Mouse (Mus musculus): ENCODE measurements around the gene Mpzl1.

Gene Mpzl1

DNA sequence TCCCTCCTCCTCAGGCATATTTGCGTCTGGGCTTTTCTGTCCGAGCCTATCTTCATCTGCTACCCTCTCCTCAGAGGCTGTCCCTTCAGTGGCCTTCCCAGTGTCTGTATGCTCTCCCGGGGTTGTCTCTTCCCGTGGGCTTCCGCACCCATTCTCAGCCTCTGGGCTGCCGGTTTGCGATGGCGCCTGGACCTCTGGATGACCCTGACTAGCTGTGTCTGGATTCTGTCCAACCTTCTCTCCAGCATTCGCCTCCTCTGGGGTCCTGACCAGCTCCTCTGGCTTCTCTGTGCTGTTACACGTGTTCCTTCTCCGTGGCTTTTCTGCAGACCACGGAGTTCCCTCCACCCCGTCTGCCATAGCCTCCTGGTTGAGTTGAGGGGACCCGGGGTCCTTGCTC, 21.1 kb upstream of the Mpzl1 start:
- no peak for DNase-seq (ENCODE audit: low spot score)

DNA sequence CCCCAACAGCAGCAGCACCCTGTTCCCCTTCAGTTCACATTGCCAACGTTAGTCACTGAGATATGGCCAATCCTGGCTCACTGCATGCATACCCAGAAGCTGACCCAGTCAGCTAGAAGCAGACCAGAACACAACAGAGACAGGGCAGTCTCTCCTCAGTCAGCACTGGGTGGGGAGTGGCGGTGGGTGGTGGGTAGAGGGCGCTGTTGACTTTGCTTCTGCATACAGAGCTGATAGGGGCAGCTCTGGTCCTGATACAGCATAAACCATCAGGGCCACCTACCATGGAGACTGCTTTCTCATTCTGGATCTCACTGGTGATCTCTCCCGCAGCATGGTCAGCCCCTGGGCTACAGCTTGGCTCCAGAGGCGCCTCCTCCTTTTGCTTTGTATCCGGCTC, 20.7 kb upstream of the Mpzl1 start:
- no peak for DNase-seq (ENCODE audit: low spot score)

DNA sequence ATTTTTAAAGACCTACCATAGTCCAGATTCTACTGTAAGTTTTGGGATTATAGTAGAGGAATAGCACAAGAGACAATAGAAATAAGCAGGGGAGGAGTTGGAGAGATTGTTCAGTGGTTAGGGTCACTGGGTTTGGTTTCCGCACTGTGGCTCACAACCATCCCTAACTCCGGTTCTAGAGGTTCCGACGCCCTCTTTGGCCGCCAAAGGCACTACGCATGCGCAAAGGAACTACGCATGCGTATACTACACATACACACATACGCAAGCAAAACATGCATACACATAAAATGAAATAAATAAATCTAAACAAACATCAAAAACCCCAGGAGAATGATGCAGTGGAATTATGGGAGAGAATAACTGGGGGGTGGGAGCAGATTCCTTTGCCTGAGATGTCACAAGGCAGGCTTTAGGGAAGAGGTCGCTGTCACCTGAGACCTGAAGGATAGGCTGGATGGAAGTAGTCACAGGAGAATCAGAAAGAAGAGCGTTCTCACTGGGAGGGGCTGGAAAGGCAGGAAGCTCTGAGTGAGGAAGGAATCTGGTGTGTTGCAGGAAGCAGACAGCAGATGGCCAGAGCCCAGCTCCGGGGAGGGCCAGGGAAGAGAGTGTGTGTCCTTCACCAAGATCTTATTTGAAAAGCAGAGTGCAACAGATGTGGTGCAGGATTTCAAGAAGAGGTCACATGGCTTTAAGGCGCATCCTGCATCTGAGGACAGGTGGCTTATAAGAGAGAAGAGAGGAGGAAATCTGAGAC, 19.0 kb upstream of the Mpzl1 start:
- DNase-seq (ENCODE audit: low spot score), result no peak

DNA sequence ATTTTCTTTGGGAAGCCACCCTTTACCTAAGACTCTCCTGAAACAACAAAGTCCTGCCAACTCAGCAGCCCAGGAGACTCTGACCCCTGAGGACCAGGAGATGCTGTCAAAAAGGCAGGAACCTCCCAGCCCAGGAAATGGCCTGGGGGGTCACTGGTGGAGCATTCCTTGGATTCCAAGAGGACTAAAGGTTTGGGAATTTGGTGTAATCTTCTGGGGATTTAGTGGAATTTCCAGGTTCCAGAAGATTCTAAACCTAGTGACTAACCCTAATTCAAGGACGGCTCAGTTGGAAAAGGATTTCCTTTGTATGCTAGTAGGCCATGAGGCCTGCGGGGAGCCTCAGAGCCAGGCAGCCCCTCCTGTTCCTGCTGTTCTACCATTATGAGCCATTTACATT, 18.2 kb upstream of the Mpzl1 start:
- DNase-seq (ENCODE audit: low spot score), result no peak

DNA sequence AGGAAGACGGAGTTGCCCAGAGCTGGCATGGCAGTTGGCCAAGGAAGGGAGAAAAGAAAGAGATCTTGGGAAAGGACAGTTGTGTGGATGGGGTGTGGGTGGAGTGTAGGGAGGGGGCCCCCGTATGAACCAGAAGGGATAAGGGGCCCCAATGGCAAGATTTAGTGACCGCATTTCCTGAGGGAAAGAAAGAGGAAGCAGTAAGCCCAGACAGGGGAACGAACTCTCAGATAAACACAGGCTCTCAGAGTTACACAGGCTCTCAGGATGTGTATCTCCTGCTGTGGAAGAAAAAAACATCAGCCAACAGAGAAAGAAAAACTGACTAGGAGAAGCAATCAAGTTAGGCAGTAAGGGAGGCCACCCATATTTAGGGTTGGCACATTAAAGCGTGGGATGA, 16.8 kb upstream of the Mpzl1 start:
- DNase-seq (ENCODE audit: low spot score), result no peak

DNA sequence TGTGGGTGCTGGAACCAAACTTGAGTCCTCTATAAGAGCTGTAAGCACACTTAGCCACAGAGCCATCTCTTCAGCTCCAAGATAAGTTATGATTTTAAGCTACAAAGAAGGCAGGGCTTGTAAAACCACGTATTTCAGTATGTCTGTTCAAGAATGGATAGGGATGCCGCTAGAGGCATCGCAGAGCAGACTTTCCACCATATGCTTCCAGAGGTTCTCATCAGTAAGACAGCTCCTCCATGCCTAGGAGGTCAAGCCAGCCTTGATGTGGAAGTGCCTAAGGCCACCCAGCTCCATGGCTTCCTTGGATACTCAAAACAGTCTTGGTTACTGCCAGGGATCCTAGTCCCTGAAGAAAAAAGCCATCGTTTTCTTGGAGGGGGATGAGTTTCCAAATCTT, 10.8 kb upstream of the Mpzl1 start:
- DNase-seq (ENCODE audit: low spot score), result no peak

DNA sequence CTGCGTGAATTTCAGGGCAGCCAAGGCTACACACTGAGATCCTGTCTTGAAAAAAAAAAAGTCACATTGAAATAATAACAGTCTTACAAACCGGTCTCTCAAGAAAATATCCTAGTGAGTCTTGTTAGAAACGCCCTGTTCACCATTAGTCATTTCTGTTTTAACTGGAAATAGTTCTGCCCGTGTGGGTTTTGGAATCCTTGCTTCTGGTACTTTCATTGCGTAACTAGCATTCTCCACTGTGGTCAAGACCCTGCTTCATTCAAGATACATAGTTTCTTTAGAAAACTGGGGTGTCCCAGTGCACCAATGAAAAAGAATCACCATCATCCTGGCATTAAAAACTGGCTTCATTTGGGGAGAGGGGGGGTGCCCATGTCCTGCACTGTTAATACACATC, 9.4 kb upstream of the Mpzl1 start:
- no peak for DNase-seq (ENCODE audit: low spot score)

DNA sequence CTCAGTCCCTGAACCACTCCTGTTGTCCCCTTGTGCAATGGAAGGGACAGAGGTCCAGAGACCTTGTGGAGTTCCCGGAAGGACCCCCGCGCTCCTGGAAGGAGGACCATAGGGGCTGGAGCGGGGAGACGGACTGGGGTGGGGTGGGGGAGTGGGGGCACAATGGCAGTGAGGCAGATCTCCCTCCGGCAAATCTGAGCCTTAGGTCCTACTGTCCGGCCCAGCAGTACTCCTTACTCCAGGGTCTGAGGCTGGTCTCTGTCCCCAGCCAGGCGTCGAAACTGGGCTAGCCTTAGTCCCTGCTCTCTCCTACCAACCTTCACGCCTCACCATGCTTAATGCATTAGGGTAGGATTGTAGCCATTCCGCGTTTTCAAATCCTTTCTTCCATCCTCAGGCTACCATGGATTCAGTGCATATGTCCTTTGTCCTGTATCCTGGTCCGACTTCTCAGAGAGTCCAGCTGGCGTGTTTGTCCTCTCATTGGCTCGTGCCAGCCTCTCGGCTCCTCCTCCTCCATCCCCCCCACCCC, 8.5 kb upstream of the Mpzl1 start:
- DNase-seq (ENCODE audit: low spot score), result peak; percentile 33

DNA sequence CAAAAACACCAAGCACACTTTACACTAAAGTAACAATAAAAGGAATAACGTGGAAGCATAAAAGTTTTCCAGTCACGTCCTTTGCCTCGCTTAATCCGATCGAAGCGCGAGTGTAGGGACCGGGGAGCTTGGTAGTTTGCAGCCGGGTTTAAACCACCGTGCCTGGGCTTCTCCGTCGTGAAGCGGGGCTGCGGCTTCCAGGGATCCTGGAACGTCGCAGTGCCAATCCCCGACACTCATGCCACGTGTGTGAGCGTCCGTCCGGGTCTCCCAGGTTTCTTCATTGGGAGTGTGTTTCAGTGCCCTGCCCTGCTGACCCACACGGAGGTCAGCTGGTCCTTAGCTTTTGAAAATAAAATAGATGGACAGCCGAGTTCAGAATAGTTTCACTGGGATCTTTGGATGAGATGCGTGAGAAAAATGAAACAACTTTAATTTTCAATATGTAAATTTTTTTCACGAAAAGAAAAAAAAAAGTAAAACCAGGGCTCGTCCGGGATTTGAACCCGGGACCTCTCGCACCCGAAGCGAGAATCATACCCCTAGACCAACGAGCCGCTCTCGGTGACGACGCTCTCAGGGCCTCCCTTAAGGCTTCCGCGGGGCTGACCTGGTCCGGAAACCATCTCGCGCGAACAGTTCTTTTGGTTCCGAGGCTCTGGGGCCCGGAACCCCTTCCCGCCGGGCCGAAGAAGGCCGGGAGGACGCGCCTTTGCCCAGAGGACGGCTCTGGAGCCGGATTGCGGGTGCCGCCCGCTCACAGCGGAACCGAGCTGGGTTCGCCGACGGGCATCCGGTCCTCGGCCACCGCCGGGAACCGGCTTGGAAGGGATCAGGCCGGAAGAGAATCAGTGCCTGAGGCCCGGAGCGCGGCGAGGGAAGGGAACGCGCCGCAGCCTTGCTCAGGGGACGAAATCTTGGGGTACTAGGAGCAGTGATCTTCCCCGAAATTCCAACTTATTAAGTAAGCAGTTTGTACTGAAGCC, 7.7 kb upstream of the Mpzl1 start:
- DNase-seq (ENCODE audit: low spot score), result peak; percentile 90

DNA sequence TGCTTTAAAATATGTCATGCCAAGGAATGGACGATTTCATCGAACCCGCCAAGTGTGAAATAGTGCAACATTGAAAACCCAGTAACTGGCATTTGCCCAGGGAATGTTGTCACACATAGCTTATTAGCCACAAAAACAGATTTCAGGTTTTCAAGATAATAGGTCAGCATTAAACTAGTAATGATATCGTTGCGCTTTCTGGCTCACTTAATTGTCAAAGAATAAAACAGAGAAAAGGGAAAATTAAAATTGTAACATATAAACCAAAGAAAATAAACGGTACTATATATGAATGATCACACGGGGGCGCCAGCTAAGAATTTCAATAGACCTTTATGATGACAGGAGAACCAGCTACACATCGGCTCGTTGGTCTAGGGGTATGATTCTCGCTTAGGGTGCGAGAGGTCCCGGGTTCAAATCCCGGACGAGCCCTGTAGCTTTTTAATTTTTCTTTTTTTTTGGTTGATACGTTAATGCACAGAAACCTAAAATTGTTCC, 7.0 kb upstream of the Mpzl1 start:
- peak; percentile 69 for DNase-seq (ENCODE audit: low spot score)

DNA sequence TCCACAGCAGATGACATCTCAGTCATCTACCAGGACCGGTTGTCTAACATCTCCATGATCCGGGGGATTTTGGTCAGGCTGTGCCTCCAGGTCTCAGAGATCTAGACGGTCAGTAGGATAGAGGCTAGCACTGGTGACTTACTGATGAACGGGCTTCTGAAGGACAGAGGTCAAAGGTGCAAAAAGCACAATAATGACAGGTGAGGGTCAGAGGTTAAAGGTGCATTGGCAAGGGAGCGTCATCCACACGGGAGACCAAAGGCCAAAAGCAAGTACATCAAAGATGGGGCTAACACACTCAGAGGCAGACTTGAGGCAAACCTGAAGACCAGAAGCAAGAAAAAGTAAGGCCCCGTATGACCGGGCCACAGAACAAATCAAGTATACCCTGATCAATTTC, 2.0 kb upstream of the Mpzl1 start:
- DNase-seq (ENCODE audit: low spot score), result no peak

DNA sequence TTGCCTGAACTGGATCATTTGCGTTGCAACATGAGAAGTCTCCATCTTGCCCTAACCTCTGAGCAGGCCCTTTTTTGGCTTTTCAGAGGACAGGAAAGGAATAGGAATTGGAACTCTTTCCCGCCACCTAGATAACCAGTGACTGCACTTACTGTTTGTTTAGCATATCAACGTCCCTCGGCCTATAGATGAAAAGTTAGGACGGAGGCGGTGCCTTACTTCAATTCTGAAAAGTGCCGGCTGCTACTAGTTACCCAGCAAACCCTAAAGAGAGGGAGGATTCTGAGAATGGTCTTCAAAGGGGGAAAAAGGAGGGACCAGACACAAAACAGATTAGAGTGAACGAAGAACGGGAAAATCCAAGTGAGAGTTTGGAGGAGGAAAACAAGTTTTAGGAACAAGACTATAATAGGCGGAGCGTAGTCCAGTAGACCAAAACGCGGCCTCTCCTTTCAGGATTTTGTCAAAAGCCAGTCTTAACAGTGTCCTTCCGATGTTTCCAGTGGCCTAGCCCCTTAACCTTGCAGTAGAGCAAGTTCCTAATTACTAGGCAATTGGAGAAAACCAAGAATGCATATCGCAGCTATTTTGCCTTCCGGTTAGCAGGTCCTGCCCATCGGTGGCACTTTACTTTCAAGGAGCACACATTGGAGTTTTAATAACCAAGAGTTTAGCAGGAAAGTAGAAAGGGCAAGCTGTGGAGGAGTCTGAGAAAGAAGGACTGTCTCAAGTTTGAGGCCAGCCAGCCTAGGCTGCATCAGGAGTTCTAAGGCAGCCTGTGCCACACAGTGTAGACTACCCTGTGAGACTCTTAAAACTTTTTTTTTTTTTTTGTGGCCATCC, 938 bp upstream of the Mpzl1 start:
- DNase-seq (ENCODE audit: low spot score), result no peak

DNA sequence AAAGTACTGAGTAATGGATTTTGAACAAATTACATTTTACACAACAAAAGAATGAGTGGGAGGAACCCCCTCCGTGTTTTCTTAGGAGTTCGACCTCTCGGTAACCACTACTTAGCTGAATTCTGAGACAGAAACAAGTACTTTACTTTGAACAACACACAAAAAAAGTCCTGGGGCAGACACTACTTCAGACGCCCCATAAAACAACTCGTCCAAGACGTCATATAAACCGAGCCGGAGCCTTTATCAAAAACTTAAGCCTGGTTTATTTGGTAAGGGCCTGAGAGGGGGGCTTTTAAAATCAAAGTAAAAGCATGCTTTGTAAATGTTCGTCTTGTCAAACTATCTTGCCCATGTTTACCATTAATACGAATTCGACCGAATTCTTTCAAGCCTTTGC, 993 bp downstream of the Mpzl1 start:
- DNase-seq (ENCODE audit: low spot score), result no peak

DNA sequence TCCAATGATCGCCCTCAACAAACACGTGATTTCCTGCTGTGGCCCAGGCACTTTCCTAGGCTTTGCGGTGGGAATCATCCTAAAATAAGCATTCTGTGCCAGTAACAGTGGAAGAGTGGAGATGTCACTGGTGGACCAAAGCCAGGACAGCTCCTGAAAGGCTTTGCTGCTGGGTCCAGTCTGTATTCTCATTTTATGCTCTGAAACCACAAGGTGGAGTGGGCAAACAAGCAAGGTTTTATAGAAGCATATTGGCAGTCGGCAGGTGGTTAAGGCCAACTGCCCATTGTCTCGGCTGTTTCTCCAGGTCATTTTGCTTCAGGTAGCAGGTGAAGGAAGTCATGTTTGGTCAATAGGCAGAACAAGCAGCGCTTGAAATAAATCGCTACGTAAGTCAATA, 3.2 kb downstream of the Mpzl1 start:
- DNase-seq (ENCODE audit: low spot score), result no peak

DNA sequence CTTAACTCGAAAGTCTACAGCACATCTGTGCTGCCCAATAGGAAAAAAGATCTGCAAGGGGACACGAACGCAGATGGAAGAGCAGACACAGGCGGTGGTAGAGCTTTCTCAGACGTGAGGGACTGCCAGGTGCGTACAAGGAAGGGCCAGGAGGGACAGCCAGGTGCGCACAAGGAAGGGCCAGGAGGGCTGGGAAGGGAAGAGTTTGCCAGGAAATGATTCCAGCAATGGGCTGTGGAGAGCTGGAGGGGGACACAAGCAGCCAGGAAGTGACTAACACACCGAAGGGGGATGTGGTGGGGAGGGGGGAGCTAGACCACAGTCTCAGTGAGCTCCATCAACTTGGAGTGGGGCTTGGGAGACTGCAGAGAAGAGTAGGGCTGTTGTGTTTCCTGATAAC, 4.4 kb downstream of the Mpzl1 start:
- no peak for DNase-seq (ENCODE audit: low spot score)

DNA sequence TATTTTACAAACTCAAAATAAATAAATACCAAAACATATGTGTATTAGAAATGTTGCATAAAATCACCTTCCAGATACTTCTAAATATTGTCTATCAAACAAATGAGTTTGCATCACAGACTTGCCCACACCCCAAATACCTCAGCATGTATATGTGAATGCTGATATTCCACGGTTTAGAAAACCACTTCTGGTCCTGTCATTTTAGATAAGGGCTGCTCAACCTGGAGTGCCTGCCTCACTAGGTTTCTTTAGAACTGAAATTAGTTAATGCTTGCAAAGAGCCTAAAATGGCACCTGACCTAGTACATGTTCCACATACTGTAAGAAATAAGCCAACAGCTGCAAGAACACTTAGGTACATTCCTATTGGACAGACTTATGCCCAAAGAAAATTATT, 5.7 kb downstream of the Mpzl1 start:
- no peak for DNase-seq (ENCODE audit: low spot score)

DNA sequence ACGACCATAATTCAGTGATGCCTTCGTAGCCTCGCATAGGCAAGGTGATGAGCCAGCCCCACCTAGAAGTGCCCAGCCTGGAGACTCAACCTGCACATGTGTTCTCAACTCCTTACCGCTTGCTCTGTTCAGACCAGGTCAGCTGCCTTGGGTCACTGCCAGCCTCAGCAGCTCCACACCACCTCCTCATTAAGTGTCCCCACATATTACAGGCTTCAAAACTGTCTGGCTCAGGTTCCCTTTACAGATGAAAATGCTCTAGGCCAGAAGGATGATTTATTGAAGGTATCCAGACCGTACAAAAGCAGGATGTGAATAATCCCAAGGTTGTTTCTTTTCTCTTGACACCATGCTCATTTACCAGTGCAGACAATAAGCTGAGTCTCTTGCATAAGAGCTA, 8.4 kb downstream of the Mpzl1 start:
- DNase-seq (ENCODE audit: low spot score), result no peak

DNA sequence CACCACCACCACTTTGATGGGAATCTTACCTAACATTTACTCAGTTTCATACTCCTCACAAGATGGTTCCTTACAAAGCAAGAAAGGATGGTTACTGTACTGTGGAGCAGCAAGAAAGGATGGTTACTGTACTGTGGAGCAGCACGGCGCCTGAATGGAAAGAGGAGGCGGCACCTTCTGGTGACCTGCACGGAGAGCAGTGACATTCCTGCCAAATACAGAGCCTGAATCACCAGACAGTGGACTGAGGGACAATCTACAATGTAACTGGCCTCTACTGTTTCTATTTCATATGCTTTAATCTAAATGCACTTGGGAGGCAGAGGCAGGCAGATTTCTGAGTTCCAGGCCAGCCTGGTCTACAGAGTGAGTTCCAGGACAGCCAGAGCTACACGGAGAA, 9.3 kb downstream of the Mpzl1 start:
- DNase-seq (ENCODE audit: low spot score), result no peak

DNA sequence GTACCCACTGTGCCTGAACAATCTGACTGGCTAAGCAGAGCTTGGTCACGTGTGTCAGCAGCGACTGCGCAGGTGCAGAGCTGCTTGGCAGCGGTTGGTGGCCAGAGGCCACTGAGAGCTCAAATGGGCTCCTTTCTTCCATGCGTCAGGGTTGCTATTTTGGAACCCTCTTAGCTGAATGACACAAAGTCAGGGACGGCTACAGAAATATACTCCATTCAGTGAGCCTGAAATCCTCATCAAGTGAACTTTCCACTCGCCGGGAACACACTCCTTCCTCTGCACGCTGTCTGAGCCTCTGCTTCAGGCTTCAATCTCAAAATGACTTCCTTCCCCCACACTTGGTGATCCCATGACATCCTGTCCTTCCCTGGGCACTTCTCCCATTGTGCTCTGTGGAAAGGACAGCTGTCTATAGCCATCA, 16.1 kb downstream of the Mpzl1 start:
- no peak for DNase-seq (ENCODE audit: low spot score)

DNA sequence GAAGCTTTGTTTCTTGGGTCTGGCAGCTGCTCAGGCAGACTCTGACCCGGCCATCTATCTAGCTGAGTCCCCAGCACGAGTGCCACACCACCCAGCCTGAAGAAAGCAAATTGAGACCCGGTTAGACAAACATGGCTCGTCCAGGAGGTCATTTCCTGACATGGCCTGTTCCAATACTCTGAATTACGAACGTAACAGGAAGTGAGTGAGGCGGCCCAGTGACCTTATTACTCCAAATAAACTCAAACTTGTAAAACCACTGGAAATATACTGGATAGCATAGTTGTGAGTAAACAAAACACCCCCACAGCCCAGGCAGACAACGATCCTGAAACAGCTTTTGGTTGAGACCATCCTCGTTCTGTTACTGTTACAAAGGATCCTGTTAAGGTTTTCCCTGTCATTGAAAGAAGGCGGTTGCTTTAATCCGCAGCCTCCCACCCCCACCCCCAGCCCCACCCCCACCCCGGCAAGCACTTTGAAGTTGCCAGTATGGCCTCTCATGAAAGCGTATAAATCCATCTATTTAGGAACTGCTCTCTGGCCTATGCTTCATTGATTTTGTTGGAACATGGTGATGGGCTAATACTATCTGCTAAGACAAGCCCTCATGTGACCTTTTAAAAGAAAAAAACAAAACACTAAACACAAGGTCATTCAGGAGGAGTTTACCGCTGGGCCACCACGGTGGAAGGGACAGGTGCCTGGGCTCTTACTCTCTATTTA, 17.0 kb downstream of the Mpzl1 start:
- DNase-seq (ENCODE audit: low spot score), result peak; percentile 16

DNA sequence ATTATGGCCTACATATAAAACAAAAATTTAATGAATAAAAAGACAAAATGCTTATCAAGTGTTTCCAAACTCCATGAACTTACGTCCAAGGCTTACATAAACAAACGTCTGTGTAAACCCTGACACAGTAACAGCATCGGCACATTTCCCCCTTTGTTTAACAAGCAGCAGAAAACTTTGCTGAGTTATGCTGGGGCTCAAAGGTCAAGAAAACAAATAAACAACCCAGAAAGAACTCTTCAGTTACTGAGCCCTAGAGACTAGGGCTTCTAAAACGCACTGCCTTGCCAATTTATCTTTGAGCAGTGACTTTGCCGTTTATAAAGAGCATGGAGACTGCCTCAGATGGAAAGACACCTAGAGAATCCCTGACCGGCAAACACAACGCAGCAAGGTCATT, 17.7 kb downstream of the Mpzl1 start:
- no peak for DNase-seq (ENCODE audit: low spot score)

Measured in urinary bladder, postnatal 14 days (tissue).